Mouse (Mus musculus): ENCODE measurements around the gene Lman1l.

DNA sequence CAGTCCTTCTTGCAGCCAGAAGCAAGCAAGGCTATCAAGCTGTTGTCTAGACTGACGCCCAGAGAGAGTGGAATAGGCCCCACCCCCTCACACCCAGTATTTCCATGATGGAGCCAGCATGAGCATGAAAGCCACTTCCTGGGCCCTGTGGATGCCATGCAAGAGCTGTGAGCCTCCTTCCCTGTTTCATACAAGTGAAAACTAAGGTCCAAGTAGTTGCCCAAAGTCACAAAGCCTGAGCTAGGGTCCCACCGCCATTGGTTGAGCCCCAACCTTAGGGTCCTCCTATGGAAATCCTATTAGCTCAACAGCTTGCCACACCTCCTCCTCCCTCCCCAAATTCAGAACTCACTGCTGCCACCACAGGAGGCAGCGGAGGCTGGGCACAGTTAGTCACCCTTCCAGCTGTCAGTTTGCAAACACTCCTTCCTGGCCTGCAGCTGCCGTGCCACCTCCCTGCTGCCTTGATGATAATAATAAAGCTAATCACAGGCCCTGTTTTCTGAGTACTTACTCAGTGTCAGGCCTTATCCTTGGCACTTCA is 13.0 kb upstream of the Lman1l start:
- TF ChIP-seq CTCF (IDR thresholded peaks at IDR 0.05; ENCODE audit: low read depth, low read length) = no peak
- TF ChIP-seq POLR2A (IDR thresholded peaks at IDR 0.05; ENCODE audit: borderline replicate concordance, low read depth, low read length) = no peak
